Mouse (Mus musculus): ENCODE data around the gene Lactbl1. TPM values are rescaled to one million over a fixed set of nuclear protein-coding genes. Genes with fewer than 3 reads are reported as not detected.

The Lactbl1 gene
- polyA plus RNA-seq (2015; fragmentation: Nextera tagmentation; extraction: Ambion mirVana), result not detected in 2 replicates

- H3K27me3 ChIP-seq, result peaks cover 9% of the 10 kb centered on the region; the same call in 1 of the 2 replicates
- no peak within 1 kb of the TSS for H3K27ac ChIP-seq
- H3K36me3 ChIP-seq, result no peaks in the 10 kb centered on the region
- H3K4me3 ChIP-seq, result no peak within 1 kb of the TSS
- H3K9me3 ChIP-seq, result no peaks in the 10 kb centered on the region
- H3K4me1 ChIP-seq, result no peaks in the 10 kb centered on the region
- ATAC-seq (ENCODE audit: insufficient number of reproducible peaks, insufficient read depth, low FRiP score, low TSS enrichment, low read depth), result no peak
- WGBS, result 39% methylated on average over 6 of the region's 6 CpGs
- H3K4me2 ChIP-seq, result no peak within 1 kb of the TSS
- no peak within 1 kb of the TSS for H3K9ac ChIP-seq
These were observed at the start of gene Lactbl1 for GRCm38 (mm10) chr4:136622388-136622787. Lactbl1 (plus strand) TSS chr4:136622621.

GRCm38 (mm10) chr4:136581885-136582284 is 40.5 kb upstream of the Lactbl1 start:
- H3K4me2 ChIP-seq, result no peak overlapping the region
- H3K27ac ChIP-seq, result no peak overlapping the region
- H3K27me3 ChIP-seq, result no peaks in the 10 kb centered on the region
- no peak overlapping the region for H3K4me3 ChIP-seq
- no peaks in the 10 kb centered on the region for H3K4me1 ChIP-seq
- WGBS, result 97% methylated on average over 3 of the region's 3 CpGs
- H3K9ac ChIP-seq, result no peak overlapping the region
- ATAC-seq (ENCODE audit: insufficient number of reproducible peaks, insufficient read depth, low FRiP score, low TSS enrichment, low read depth), result no peak
- no peaks in the 10 kb centered on the region for H3K9me3 ChIP-seq
- no peaks in the 10 kb centered on the region for H3K36me3 ChIP-seq

GRCm38 (mm10) chr4:136587221-136587827 is 35.1 kb upstream of the Lactbl1 start:
- H3K36me3 ChIP-seq, result peaks cover 15% of the 10 kb centered on the region
- H3K9ac ChIP-seq, result no peak overlapping the region
- 0 out of 2 replicates have a peak, but pooled peaks cover 10% of the 10 kb centered on the region for H3K4me1 ChIP-seq
- H3K27me3 ChIP-seq, result no peaks in the 10 kb centered on the region
- no peaks in the 10 kb centered on the region for H3K9me3 ChIP-seq
- no peak overlapping the region for H3K4me2 ChIP-seq
- no peak for ATAC-seq (ENCODE audit: insufficient number of reproducible peaks, insufficient read depth, low FRiP score, low TSS enrichment, low read depth)
- H3K27ac ChIP-seq, result 0 out of 2 replicates have a peak overlapping the region, but pooled peaks have one; percentile 28
- H3K4me3 ChIP-seq, result no peak overlapping the region
- WGBS, result 81% methylated on average over 4 of the region's 4 CpGs

- peaks cover 15% of the 10 kb centered on the region for H3K36me3 ChIP-seq
- H3K4me2 ChIP-seq, result no peak overlapping the region
- no peak overlapping the region for H3K9ac ChIP-seq
- no peak overlapping the region for H3K4me3 ChIP-seq
- H3K27me3 ChIP-seq, result no peaks in the 10 kb centered on the region
- H3K27ac ChIP-seq, result no peak overlapping the region
- WGBS, result 87% methylated on average over 4 of the region's 4 CpGs
- no peak for ATAC-seq (ENCODE audit: insufficient number of reproducible peaks, insufficient read depth, low FRiP score, low TSS enrichment, low read depth)
- 0 out of 2 replicates have a peak, but pooled peaks cover 10% of the 10 kb centered on the region for H3K4me1 ChIP-seq
- no peaks in the 10 kb centered on the region for H3K9me3 ChIP-seq
These were observed 34.4 kb upstream of the Lactbl1 start for GRCm38 (mm10) chr4:136588003-136588402.

GRCm38 (mm10) chr4:136592111-136592510 is 30.3 kb upstream of the Lactbl1 start:
- ATAC-seq (ENCODE audit: insufficient number of reproducible peaks, insufficient read depth, low FRiP score, low TSS enrichment, low read depth), result no peak
- Histone ChIP-seq H3K27ac (no peak overlapping the region), H3K9me3 (no peaks in the 10 kb centered on the region), H3K36me3 (peaks cover 15% of the 10 kb centered on the region), H3K4me1 (0 out of 2 replicates have a peak, but pooled peaks cover 18% of the 10 kb centered on the region), H3K4me2 (no peak overlapping the region), H3K27me3 (no peaks in the 10 kb centered on the region), H3K9ac (no peak overlapping the region), H3K4me3 (no peak overlapping the region)
- 71% methylated on average over 4 of the region's 4 CpGs for WGBS

- no peak overlapping the region for H3K9ac ChIP-seq
- H3K4me2 ChIP-seq, result no peak overlapping the region
- WGBS, result 96% methylated on average over 2 of the region's 2 CpGs
- H3K27me3 ChIP-seq, result no peaks in the 10 kb centered on the region
- peaks cover 21% of the 10 kb centered on the region; the same call in 1 of the 2 replicates for H3K4me1 ChIP-seq
- no peak for ATAC-seq (ENCODE audit: insufficient number of reproducible peaks, insufficient read depth, low FRiP score, low TSS enrichment, low read depth)
- peaks cover 21% of the 10 kb centered on the region for H3K36me3 ChIP-seq
- H3K4me3 ChIP-seq, result no peak overlapping the region
- no peaks in the 10 kb centered on the region for H3K9me3 ChIP-seq
- no peak overlapping the region for H3K27ac ChIP-seq
These were observed 28.4 kb upstream of the Lactbl1 start for GRCm38 (mm10) chr4:136594006-136594405.

GRCm38 (mm10) chr4:136595221-136595620 is 27.2 kb upstream of the Lactbl1 start:
- WGBS, result 71% methylated on average over 6 of the region's 6 CpGs
- Histone ChIP-seq H3K27ac (no peak overlapping the region), H3K4me3 (no peak overlapping the region), H3K9me3 (no peaks in the 10 kb centered on the region), H3K36me3 (peaks cover 17% of the 10 kb centered on the region), H3K4me1 (peaks cover 22% of the 10 kb centered on the region), H3K9ac (no peak overlapping the region), H3K27me3 (no peaks in the 10 kb centered on the region), H3K4me2 (no peak overlapping the region)
- no peak for ATAC-seq (ENCODE audit: insufficient number of reproducible peaks, insufficient read depth, low FRiP score, low TSS enrichment, low read depth)

- Histone ChIP-seq H3K4me3 (no peak overlapping the region), H3K9ac (no peak overlapping the region), H3K36me3 (0 out of 2 replicates have a peak, but pooled peaks cover 6% of the 10 kb centered on the region), H3K4me2 (no peak overlapping the region), H3K27me3 (no peaks in the 10 kb centered on the region), H3K4me1 (peaks cover 27% of the 10 kb centered on the region), H3K9me3 (no peaks in the 10 kb centered on the region), H3K27ac (no peak overlapping the region)
- WGBS, result 83% methylated on average over 7 of the region's 7 CpGs
- ATAC-seq (ENCODE audit: insufficient number of reproducible peaks, insufficient read depth, low FRiP score, low TSS enrichment, low read depth), result no peak
These were observed 24.0 kb upstream of the Lactbl1 start for GRCm38 (mm10) chr4:136598268-136598876.

- no peaks in the 10 kb centered on the region for H3K27me3 ChIP-seq
- no peak overlapping the region for H3K27ac ChIP-seq
- H3K9ac ChIP-seq, result no peak overlapping the region
- 0 out of 2 replicates have a peak, but pooled peaks cover 6% of the 10 kb centered on the region for H3K36me3 ChIP-seq
- no peaks in the 10 kb centered on the region for H3K9me3 ChIP-seq
- no peak overlapping the region for H3K4me3 ChIP-seq
- H3K4me1 ChIP-seq, result peaks cover 22% of the 10 kb centered on the region
- no peak overlapping the region for H3K4me2 ChIP-seq
- ATAC-seq (ENCODE audit: insufficient number of reproducible peaks, insufficient read depth, low FRiP score, low TSS enrichment, low read depth), result no peak
- WGBS, result 96% methylated on average over 3 of the region's 3 CpGs
These were observed 22.6 kb upstream of the Lactbl1 start for GRCm38 (mm10) chr4:136599869-136600268.

GRCm38 (mm10) chr4:136600536-136600935 is 21.9 kb upstream of the Lactbl1 start:
- Histone ChIP-seq H3K4me1 (peaks cover 18% of the 10 kb centered on the region), H3K36me3 (0 out of 2 replicates have a peak, but pooled peaks cover 6% of the 10 kb centered on the region), H3K27ac (no peak overlapping the region), H3K4me2 (peak overlapping the region; percentile 64), H3K9me3 (no peaks in the 10 kb centered on the region), H3K27me3 (no peaks in the 10 kb centered on the region), H3K9ac (peak overlapping the region; percentile 99), H3K4me3 (peak overlapping the region; percentile 89)
- no peak for ATAC-seq (ENCODE audit: insufficient number of reproducible peaks, insufficient read depth, low FRiP score, low TSS enrichment, low read depth)
- WGBS, result 83% methylated on average over 2 of the region's 2 CpGs

- Histone ChIP-seq H3K27ac (peak overlapping the region; percentile 91), H3K9me3 (no peaks in the 10 kb centered on the region), H3K4me3 (peak overlapping the region; percentile 89), H3K27me3 (no peaks in the 10 kb centered on the region), H3K36me3 (0 out of 2 replicates have a peak, but pooled peaks cover 6% of the 10 kb centered on the region), H3K4me2 (peak overlapping the region; percentile 64), H3K4me1 (peaks cover 18% of the 10 kb centered on the region), H3K9ac (peak overlapping the region; percentile 99)
- ATAC-seq (ENCODE audit: insufficient number of reproducible peaks, insufficient read depth, low FRiP score, low TSS enrichment, low read depth), result no peak
- WGBS, result under 1% methylated on average over 13 of the region's 13 CpGs
These were observed 20.9 kb upstream of the Lactbl1 start for GRCm38 (mm10) chr4:136601476-136601875.
